Mouse (Mus musculus) limb, embryonic 15.5 days (tissue): ENCODE measurements around the gene Cfap44. TPM values are rescaled to one million over a fixed set of nuclear protein-coding genes. Genes with fewer than 3 reads are reported as not detected.

Source experiments
- ATAC-seq: fragments of 200-750 bp; cut with Nextera tagmentation; 2 replicates; pipeline ENCODE4 v1.8.0; 2017; ENCODE audit warnings: low read depth, moderate TSS enrichment; ENCODE audit not compliant: insufficient number of reproducible peaks, low FRiP score, low TSS enrichment
- H3K27ac ChIP-seq: fragments of 300-500 bp; sonication (generic); 2 replicates; pipeline ENCODE4 v1.5.1; 2015; ENCODE audit warnings: moderate library complexity, mild to moderate bottlenecking, inconsistent platforms
- H3K27me3 ChIP-seq: fragments of 300-500 bp; sonication (generic); 2 replicates; pipeline ENCODE4 v1.6.1; 2015; ENCODE audit warnings: inconsistent platforms
- H3K36me3 ChIP-seq: fragments of 300-500 bp; sonication (generic); 2 replicates; pipeline ENCODE4 v1.6.1; 2015; ENCODE audit warnings: inconsistent platforms
- H3K4me1 ChIP-seq: fragments of 300-500 bp; sonication (generic); 2 replicates; pipeline ENCODE4 v1.6.1; 2015; ENCODE audit warnings: inconsistent platforms
- H3K4me2 ChIP-seq: fragments of 300-500 bp; sonication (generic); 2 replicates; pipeline ENCODE4 v1.6.1; 2015; ENCODE audit warnings: mild to moderate bottlenecking, inconsistent platforms
- H3K4me3 ChIP-seq: fragments of 300-500 bp; sonication (generic); 2 replicates; pipeline ENCODE4 v1.5.1; 2015; ENCODE audit warnings: mild to moderate bottlenecking, inconsistent platforms
- H3K9ac ChIP-seq: fragments of 300-500 bp; sonication (generic); 2 replicates; pipeline ENCODE4 v1.6.1; 2015; ENCODE audit warnings: inconsistent platforms
- H3K9me3 ChIP-seq: fragments of 300-500 bp; sonication (generic); 2 replicates; pipeline ENCODE4 v1.6.1; 2016; ENCODE audit warnings: inconsistent platforms
- WGBS: fragments of 180-500 bp; shearing (Covaris S2); methylation state at CpG from one replicate; pipeline ENCODE4 v1.1.7; 2015; 5-methylcytosine and 5-hydroxymethylcytosine counted together
- polyA plus RNA-seq: library from polyadenylated mRNA; unstranded; fragments of >200 nt; fragmentation: Nextera tagmentation; extraction: Ambion mirVana; gene quantifications from 2 replicates; pipeline ENCODE4 v1.2.1, GENCODE M21; 2015

Cfap44 gene
- polyA plus RNA-seq, 1 experiment from 2014 or later, result 0.55 TPM

- Histone ChIP-seq H3K9ac (no peak overlapping the region), H3K27ac (no peak overlapping the region), H3K4me3 (no peak overlapping the region), H3K36me3 (peaks cover 13% of the 10 kb centered on the region; the same call in 1 of the 2 replicates), H3K4me1 (0 out of 2 replicates have a peak, but pooled peaks cover 9% of the 10 kb centered on the region), H3K4me2 (no peak overlapping the region), H3K9me3 (no peaks in the 10 kb centered on the region), H3K27me3 (no peaks in the 10 kb centered on the region)
- no peak for ATAC-seq
- 42% methylated on average over 2 of the region's 2 CpGs for WGBS
These were observed 11.0 kb upstream of the Cfap44 start for GRCm38 (mm10) chr16:44383549-44383948.

DNA sequence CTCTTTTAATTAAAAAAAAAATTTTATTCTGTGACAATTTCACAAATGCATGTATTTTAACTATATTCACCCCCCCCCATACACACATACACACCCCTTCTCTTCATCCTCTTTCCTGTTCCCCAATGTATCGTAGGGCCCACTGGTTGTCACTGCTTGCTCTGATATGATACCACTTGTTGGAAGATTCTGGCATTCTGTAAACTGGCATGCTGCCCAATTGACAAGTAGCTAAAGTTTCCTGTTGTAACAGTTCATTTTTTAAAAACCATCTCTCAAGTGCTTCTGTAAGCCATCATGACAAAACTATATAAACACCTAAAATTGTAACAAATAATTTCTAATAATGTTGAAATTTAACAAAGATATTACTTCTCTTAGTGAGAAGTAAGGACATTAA is 10.3 kb upstream of the Cfap44 start:
- Histone ChIP-seq H3K4me2 (no peak overlapping the region), H3K27me3 (no peaks in the 10 kb centered on the region), H3K36me3 (peaks cover 12% of the 10 kb centered on the region; the same call in 1 of the 2 replicates), H3K27ac (no peak overlapping the region), H3K9me3 (no peaks in the 10 kb centered on the region), H3K4me3 (no peak overlapping the region), H3K9ac (no peak overlapping the region), H3K4me1 (0 out of 2 replicates have a peak, but pooled peaks cover 9% of the 10 kb centered on the region)
- 95% methylated on average over 1 of the region's 1 CpGs for WGBS
- ATAC-seq, result no peak

- no peaks in the 10 kb centered on the region for H3K9me3 ChIP-seq
- WGBS, result 41% methylated on average over 9 of the region's 9 CpGs
- H3K36me3 ChIP-seq, result peaks cover 13% of the 10 kb centered on the region; the same call in 1 of the 2 replicates
- no peak overlapping the region for H3K27ac ChIP-seq
- no peak overlapping the region for H3K4me2 ChIP-seq
- no peaks in the 10 kb centered on the region for H3K27me3 ChIP-seq
- H3K4me1 ChIP-seq, result peaks cover 9% of the 10 kb centered on the region
- no peak for ATAC-seq
- H3K4me3 ChIP-seq, result no peak overlapping the region
- no peak overlapping the region for H3K9ac ChIP-seq
These were observed 2.6 kb upstream of the Cfap44 start for GRCm38 (mm10) chr16:44391877-44392548.

- ATAC-seq, result no peak
- WGBS, result 89% methylated on average over 5 of the region's 5 CpGs
- H3K9ac ChIP-seq, result no peak overlapping the region
- H3K27me3 ChIP-seq, result no peaks in the 10 kb centered on the region
- no peak overlapping the region for H3K4me3 ChIP-seq
- no peaks in the 10 kb centered on the region for H3K9me3 ChIP-seq
- H3K27ac ChIP-seq, result no peak overlapping the region
- H3K36me3 ChIP-seq, result no peaks in the 10 kb centered on the region
- H3K4me2 ChIP-seq, result no peak overlapping the region
- H3K4me1 ChIP-seq, result no peaks in the 10 kb centered on the region
These were observed 10.3 kb downstream of the Cfap44 start for GRCm38 (mm10) chr16:44404933-44405332.

DNA sequence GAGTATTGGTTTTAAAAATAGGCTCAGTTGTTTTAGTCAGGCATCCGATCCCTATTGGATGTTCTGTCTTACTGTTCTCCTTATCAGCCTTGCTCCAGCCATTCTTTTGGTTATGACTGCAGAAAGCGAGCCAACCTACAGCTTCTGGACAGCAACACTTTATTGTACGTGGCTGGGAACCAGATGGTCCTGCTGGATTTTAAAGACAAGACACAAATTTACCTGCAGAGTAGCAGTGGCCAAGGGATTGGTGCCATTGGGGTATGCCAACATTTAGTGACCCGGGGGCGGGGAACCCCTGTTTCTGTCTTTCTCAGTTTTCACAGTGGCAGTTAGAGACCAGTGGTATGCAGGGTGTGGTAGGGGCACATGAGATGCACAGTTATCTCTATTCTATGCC is 12.6 kb downstream of the Cfap44 start:
- no peaks in the 10 kb centered on the region for H3K36me3 ChIP-seq
- no peak for ATAC-seq
- no peak overlapping the region for H3K9ac ChIP-seq
- H3K4me1 ChIP-seq, result no peaks in the 10 kb centered on the region
- H3K27me3 ChIP-seq, result no peaks in the 10 kb centered on the region
- 85% methylated on average over 5 of the region's 5 CpGs for WGBS
- H3K9me3 ChIP-seq, result no peaks in the 10 kb centered on the region
- no peak overlapping the region for H3K4me2 ChIP-seq
- H3K4me3 ChIP-seq, result no peak overlapping the region
- H3K27ac ChIP-seq, result no peak overlapping the region

GRCm38 (mm10) chr16:44408290-44408689 is 13.7 kb downstream of the Cfap44 start:
- H3K4me1 ChIP-seq, result no peaks in the 10 kb centered on the region
- no peaks in the 10 kb centered on the region for H3K27me3 ChIP-seq
- ATAC-seq, result no peak
- no peak overlapping the region for H3K4me3 ChIP-seq
- H3K27ac ChIP-seq, result no peak overlapping the region
- WGBS, result 82% methylated on average over 2 of the region's 2 CpGs
- H3K9ac ChIP-seq, result no peak overlapping the region
- H3K9me3 ChIP-seq, result no peaks in the 10 kb centered on the region
- no peaks in the 10 kb centered on the region for H3K36me3 ChIP-seq
- H3K4me2 ChIP-seq, result no peak overlapping the region

GRCm38 (mm10) chr16:44410176-44410575 is 15.6 kb downstream of the Cfap44 start:
- ATAC-seq, result no peak
- Histone ChIP-seq H3K36me3 (no peaks in the 10 kb centered on the region), H3K4me2 (no peak overlapping the region), H3K9ac (no peak overlapping the region), H3K9me3 (no peaks in the 10 kb centered on the region), H3K4me3 (no peak overlapping the region), H3K27me3 (no peaks in the 10 kb centered on the region), H3K4me1 (no peaks in the 10 kb centered on the region), H3K27ac (no peak overlapping the region)
- 60% methylated on average over 6 of the region's 6 CpGs for WGBS

GRCm38 (mm10) chr16:44417596-44417995 is 23.0 kb downstream of the Cfap44 start:
- no peaks in the 10 kb centered on the region for H3K4me1 ChIP-seq
- H3K4me3 ChIP-seq, result no peak overlapping the region
- WGBS, result 64% methylated on average over 8 of the region's 8 CpGs
- no peak for ATAC-seq
- H3K9me3 ChIP-seq, result no peaks in the 10 kb centered on the region
- H3K9ac ChIP-seq, result no peak overlapping the region
- H3K4me2 ChIP-seq, result no peak overlapping the region
- no peak overlapping the region for H3K27ac ChIP-seq
- H3K36me3 ChIP-seq, result no peaks in the 10 kb centered on the region
- H3K27me3 ChIP-seq, result no peaks in the 10 kb centered on the region

- 87% methylated on average over 8 of the region's 8 CpGs for WGBS
- Histone ChIP-seq H3K27ac (no peak overlapping the region), H3K36me3 (no peaks in the 10 kb centered on the region), H3K4me2 (no peak overlapping the region), H3K4me3 (no peak overlapping the region), H3K27me3 (no peaks in the 10 kb centered on the region), H3K9me3 (no peaks in the 10 kb centered on the region), H3K9ac (no peak overlapping the region), H3K4me1 (no peaks in the 10 kb centered on the region)
- no peak for ATAC-seq
These were observed 27.1 kb downstream of the Cfap44 start for GRCm38 (mm10) chr16:44421735-44422134.

- WGBS, result 42% methylated on average over 3 of the region's 3 CpGs
- no peaks in the 10 kb centered on the region for H3K36me3 ChIP-seq
- no peak for ATAC-seq
- H3K9ac ChIP-seq, result no peak overlapping the region
- H3K27me3 ChIP-seq, result no peaks in the 10 kb centered on the region
- H3K9me3 ChIP-seq, result no peaks in the 10 kb centered on the region
- no peak overlapping the region for H3K4me2 ChIP-seq
- no peaks in the 10 kb centered on the region for H3K4me1 ChIP-seq
- H3K4me3 ChIP-seq, result no peak overlapping the region
- no peak overlapping the region for H3K27ac ChIP-seq
These were observed 28.9 kb downstream of the Cfap44 start for GRCm38 (mm10) chr16:44423499-44423898.

DNA sequence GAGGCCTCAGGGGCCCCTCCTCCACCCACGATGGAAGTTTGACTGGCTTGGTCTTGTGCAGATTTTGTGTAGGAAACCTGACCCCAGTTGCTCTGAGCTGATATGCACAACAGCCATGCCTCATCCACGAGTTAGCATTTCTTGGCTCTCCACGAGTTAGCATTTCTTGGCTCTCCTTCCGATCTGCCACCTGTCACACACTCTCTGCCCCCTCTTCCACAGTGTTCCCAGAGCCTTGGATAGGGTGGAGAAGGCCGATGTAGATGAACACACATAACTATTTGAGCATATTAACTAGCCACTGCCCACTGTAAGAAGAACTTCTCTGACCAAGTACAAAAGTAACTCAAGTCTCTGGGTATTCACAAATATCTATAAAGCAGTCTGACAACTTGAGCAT is 33.9 kb downstream of the Cfap44 start:
- no peak overlapping the region for H3K27ac ChIP-seq
- H3K4me1 ChIP-seq, result no peaks in the 10 kb centered on the region
- no peak overlapping the region for H3K4me2 ChIP-seq
- no peak for ATAC-seq
- H3K9me3 ChIP-seq, result no peaks in the 10 kb centered on the region
- no peak overlapping the region for H3K9ac ChIP-seq
- H3K27me3 ChIP-seq, result no peaks in the 10 kb centered on the region
- 63% methylated on average over 5 of the region's 5 CpGs for WGBS
- H3K36me3 ChIP-seq, result no peaks in the 10 kb centered on the region
- H3K4me3 ChIP-seq, result no peak overlapping the region

DNA sequence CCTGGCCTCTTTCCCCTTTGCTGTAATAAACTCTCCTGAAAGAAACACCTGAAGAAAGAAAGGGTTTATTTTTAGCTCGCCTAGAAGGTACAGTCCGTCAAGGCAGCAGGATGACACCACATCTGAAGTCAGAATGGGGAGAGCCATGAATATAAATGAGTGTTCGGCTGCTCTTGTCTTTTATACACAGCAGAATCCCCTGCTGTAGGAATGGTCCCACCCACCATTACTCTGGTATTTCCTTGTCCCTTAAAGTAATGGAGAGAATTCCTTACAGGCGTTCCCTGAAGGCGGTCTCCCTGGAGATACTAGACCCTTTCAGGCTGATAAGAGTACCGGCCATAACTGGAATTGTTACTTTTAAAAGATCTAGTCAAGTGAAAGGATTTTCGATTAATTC is 35.4 kb downstream of the Cfap44 start:
- Histone ChIP-seq H3K4me2 (no peak overlapping the region), H3K27me3 (no peaks in the 10 kb centered on the region), H3K36me3 (no peaks in the 10 kb centered on the region), H3K9ac (no peak overlapping the region), H3K27ac (no peak overlapping the region), H3K9me3 (no peaks in the 10 kb centered on the region), H3K4me3 (no peak overlapping the region), H3K4me1 (no peaks in the 10 kb centered on the region)
- no peak for ATAC-seq
- 61% methylated on average over 7 of the region's 7 CpGs for WGBS

GRCm38 (mm10) chr16:44434931-44435330 is 40.3 kb downstream of the Cfap44 start:
- H3K27ac ChIP-seq, result no peak overlapping the region
- H3K4me3 ChIP-seq, result no peak overlapping the region
- no peak for ATAC-seq
- H3K4me2 ChIP-seq, result no peak overlapping the region
- no peaks in the 10 kb centered on the region for H3K4me1 ChIP-seq
- WGBS, result 55% methylated on average over 7 of the region's 7 CpGs
- H3K9me3 ChIP-seq, result no peaks in the 10 kb centered on the region
- no peaks in the 10 kb centered on the region for H3K36me3 ChIP-seq
- H3K27me3 ChIP-seq, result no peaks in the 10 kb centered on the region
- no peak overlapping the region for H3K9ac ChIP-seq
